Mouse (Mus musculus) large intestine, adult 2 months (tissue): ENCODE data around the gene Enthd1. TPM values are rescaled to one million over a fixed set of nuclear protein-coding genes. Genes with fewer than 3 reads are reported as not detected.

Experiments used
- DNase-seq: peaks from one replicate; pipeline ENCODE4 v3.0.0-alpha.2; 2012; ENCODE audit warnings: low read depth, low spot score
- WGBS: fragments of 180-500 bp; shearing (Covaris S2); methylation state at CpG from one replicate; pipeline ENCODE4 v1.1.7; 2018; 5-methylcytosine and 5-hydroxymethylcytosine counted together
- polyA plus RNA-seq: library from polyadenylated mRNA; depleted of rRNA; stranded (reverse); fragments of >200 nt; gene quantifications from 2 replicates; pipeline ENCODE4 v1.2.3, GENCODE M21; 2012

The Enthd1 gene
- polyA plus RNA-seq, 1 experiment: not detected

DNA sequence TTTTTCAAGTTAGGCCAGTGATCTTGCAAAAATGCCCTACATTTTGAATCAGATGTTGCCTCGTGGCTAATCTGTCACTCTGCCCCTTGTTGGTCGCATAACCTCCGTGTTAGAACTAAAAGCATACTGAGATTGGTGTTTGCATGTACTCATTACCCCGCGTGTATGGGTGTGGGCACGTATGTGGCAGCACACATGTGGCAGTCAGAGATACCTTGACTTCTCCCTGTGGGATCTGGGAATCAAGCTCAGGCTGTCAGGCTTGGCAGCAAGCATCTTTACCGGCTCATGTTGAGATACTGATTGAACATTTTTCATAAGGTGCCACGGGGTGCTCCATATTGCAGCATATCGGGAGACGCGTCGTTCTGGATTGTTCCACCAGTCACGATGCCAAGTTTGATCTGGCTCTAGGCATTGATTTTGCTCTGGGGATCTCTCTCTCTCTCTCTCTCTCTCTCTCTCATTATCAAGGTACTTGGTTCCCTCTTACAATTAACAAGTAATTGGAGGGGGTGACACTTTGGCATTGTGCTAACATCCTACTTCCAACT lies 10.9 kb upstream of the Enthd1 start:
- WGBS: 85% methylated on average over 13 of the region's 13 CpGs
- no peak for DNase-seq

DNA sequence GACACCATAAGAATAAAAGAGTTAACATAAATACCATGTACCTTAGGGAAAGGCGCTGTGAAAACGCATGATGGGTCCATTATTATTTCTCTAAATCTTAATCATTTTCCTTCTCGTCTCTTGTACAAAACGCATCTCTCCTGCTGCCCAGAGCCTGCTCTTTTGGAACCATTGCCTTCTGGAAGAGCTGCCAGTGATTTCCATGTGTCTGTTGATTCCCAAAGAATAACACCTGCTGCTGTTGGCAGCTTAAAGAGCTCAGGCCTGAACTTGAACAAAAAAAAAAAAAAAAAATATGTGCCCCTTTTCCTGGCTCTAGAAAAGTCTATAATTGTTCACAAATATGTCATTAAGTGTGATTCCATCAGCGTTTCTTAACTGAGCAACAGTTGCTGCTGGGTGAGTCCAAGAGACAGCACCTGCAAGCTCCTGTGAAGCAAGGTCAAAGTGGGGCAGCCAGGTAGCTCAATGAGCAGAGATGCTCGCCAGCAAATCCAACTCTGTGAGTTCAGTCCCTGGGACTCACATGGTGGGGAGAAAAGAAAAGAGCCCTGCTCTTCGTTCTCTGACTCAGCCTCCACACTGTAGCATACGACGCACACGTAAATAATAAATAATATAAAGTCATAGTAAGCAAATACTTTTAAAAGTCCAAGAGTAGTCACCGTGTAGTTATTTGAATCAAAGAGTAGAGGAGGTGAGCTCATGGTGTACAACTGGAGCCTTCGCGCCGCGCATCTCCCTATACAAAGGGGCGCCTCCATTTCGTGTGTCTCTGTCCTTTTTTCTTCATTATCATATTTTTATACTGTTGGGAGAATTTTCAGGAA lies 9.5 kb upstream of the Enthd1 start:
- 87% methylated on average over 17 of the region's 17 CpGs for WGBS
- DNase-seq: no peak

DNA sequence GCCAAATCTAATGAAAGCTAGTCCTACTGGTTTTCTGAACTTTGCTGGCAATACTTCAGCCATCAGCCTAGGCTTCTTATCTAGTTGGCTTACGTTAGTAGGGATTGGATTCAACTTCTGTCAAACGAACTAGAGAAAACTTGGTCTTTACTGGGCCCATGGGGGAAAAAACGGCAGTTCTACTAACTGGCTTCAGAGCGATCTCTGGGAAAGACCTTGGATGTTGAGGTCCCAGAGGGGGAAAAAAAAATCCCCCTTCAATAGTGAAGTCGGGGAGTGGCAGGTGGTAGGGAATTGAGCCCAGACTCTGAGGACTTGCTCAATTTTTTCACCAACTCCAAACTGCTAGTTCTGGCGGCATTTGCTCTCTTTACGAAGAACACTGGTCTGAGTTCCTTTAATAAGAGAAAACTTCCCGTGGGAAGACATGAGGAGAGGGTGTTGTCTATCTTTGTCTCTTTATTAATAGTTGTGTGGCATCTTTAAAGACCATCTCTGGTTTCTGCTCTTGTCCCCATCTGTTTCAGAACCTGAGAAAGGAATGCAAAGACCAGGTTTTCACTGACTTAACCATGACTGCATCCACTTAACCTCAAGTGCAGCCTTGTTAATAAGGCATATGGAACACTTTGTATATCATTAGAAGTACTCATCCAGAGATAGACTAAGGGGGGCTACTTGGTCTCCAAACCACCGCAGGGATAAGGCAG lies 8.0 kb upstream of the Enthd1 start:
- WGBS: 71% methylated on average over 9 of the region's 9 CpGs
- no peak for DNase-seq

DNA sequence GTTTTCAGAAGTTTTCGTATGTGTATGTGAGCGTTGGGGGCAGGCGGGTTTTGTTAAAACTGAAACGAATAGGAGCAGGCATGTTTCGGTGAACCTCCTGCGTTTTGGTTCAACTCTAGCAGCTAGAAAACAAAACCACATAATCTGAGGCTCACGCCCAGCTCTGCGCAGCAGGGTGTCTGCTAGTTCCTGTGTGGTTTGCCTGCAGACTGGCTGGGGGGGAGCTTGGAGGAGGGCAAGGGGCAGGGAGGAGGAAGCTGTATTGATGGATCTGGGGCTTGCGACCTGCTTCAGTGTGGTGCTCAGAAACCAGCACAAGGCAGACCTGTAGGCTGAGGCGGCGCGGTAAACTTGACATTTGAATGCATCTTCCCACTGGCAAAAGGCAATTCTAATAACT lies 7.3 kb upstream of the Enthd1 start, which contains the start of gene Grap2:
TSS of gene Grap2 (plus strand) at position 304 of the 400 bp plus-strand sequence.
- 52% methylated on average over 12 of the region's 12 CpGs for WGBS
- no peak for DNase-seq

- WGBS: 69% methylated on average over 7 of the region's 7 CpGs
- DNase-seq: no peak
Observed at GRCm38 (mm10) chr15:80571611-80572010, 6.7 kb upstream of the Enthd1 start.

DNA sequence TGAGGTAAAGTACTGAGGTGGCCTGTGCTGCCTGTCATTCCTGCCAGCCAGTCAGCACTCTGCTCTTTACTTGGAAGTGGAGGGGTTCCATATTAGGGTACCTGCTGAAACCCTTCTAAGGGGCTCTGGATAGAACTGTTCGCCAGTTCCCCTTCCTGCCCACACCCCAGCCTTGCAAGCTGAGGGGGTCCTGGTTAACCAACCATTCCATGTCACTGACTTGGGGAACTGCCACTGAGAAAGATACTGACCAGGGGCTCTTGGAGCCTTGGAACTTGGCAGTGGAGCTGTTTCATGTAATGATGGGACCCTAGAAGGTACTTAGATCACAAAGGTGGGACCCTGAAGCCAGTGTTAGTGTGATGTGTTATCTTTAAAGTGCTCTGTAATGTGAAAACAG lies 5.3 kb upstream of the Enthd1 start:
- 89% methylated on average over 1 of the region's 1 CpGs for WGBS
- DNase-seq: no peak

GRCm38 (mm10) chr15:80569205-80569604 lies 4.2 kb upstream of the Enthd1 start:
- DNase-seq: no peak
- WGBS: 52% methylated on average over 7 of the region's 7 CpGs

- DNase-seq: no peak
- WGBS: 27% methylated on average over 4 of the region's 4 CpGs
Observed at GRCm38 (mm10) chr15:80567731-80568130, 2.8 kb upstream of the Enthd1 start.

- WGBS: 39% methylated on average over 3 of the region's 3 CpGs
- no peak for DNase-seq
Observed at GRCm38 (mm10) chr15:80567139-80567538, 2.2 kb upstream of the Enthd1 start.

DNA sequence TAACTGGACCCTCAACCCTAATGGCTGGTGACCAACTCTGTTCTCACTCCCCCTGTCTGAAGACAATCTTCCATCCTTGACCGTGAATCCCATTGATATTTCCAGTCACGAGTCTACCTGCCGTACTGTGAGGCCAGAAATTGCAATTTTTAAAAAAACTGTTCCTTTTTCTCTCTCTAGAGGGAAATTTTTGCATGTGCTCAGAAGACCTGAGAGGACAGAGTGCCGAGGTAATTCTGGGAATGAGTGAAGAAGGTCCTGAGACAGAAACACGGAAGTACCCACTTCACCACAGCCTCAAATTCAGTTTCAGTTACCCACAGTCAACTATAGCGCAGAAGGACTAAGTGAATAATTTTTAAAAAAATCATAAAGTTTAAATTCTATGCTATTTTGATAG lies 1.7 kb upstream of the Enthd1 start:
- no peak for DNase-seq
- WGBS: 89% methylated on average over 6 of the region's 6 CpGs

DNA sequence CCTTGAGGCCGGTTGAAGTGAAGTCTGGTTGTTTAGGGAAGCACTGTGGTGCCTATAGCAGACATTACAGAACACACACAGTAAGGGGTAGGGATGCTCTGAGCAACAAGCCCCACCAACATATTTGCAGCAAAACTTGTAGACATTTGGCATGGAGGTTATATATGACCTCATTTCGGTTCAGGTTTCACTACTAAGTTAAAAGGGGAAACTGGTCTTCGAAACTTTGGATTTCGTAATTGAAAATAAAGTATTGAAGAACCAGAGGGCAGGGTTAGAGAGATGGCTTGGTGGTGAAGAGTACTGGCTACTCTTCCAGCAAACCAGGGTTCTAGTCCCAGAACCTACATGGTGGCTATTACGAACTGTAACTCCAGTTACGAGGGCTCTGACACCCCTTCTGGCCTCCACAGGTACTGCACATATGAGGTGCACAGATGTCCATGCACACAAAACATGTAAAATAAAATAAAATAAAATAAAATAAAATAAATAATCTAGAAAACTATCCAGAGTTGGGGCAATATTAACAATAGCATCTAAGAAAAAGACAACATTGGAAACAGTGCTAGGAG lies 1.2 kb downstream of the Enthd1 start:
- no peak for DNase-seq
- 81% methylated on average over 6 of the region's 6 CpGs for WGBS

- DNase-seq: no peak
- 73% methylated on average over 3 of the region's 3 CpGs for WGBS
Observed at GRCm38 (mm10) chr15:80562446-80562845, 2.5 kb downstream of the Enthd1 start.

DNA sequence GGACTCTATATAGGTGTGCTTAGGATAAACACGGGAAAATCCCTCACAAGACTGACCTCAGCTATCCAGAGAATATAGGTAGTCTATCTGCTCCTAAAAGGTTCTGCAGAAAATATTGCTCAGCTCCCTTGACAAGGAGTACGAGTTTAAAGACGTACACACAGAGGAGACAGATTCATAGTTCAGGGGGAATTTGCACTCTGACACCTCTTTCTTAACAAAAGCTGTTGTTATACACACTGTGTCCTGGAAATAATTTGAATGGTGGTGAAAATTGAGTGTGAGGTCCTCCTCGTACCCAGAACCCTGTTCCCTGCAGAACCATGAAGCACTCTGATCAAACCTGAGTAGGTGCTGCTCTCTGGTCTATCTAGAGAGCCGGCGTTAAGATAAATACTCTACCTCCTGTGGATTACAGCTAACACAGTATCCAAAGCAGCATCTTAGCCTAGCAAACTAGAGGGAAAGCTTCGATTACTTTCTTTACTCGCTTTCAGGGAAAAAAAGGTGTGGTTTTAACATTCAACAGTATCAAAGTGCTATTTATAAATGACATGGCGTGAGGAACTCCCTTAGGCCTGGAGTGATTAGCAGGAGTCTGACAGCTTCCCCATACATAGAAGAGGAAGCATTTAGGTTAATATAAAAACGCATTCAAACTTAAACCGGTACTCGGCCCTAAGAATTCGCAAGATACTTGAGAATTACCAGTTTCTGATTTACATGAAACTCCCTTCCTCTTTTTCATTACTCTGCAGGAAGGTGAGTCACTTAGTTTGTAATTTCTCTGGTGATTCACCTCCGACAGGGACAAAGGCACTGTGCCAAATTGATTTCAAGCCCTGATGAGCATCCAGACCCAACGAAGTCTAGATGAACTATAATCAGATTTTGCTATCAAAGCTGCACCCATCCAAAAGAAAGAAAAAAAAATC lies 4.0 kb downstream of the Enthd1 start:
- no peak for DNase-seq
- WGBS: 45% methylated on average over 15 of the region's 15 CpGs

DNA sequence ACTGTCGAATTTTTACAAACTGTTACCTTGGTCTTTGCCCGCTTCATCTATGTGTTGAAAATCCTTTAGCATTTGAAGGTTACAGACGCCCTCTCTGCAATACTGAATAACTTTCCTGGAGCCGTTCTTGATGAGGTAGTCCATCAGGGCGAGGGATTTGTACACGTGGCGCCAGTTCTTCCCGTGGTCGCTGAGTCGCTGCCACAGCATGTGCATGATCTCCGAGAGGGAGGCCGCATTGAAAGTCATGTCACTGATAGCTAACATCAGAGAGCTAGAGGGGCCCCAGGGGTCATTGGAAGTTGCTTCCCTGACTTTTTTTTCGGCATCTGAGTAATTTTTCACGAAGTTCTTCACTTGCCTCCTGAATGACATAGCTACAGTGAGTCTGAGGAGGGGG lies 5.0 kb downstream of the Enthd1 start:
- WGBS: 57% methylated on average over 14 of the region's 14 CpGs
- no peak for DNase-seq

DNA sequence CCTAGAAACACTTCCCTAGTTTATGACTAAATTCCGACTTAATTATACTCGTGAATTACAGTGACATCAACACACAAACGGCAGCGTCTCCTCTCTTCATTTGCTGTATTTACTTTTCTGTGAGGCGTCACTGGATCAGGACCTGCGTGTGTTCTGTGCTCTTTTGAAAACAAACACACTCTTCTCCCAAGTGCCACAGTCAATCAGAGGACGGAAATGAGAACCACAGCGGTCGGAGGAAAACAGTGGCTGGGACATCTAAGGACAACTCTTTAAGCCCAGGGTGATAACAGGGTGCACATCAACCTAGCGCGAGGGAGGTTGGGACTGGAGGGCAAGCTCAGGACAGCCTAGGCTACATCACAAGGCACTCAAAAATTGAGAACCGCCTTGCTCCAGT lies 5.4 kb downstream of the Enthd1 start:
- DNase-seq: no peak
- 27% methylated on average over 12 of the region's 12 CpGs for WGBS

DNA sequence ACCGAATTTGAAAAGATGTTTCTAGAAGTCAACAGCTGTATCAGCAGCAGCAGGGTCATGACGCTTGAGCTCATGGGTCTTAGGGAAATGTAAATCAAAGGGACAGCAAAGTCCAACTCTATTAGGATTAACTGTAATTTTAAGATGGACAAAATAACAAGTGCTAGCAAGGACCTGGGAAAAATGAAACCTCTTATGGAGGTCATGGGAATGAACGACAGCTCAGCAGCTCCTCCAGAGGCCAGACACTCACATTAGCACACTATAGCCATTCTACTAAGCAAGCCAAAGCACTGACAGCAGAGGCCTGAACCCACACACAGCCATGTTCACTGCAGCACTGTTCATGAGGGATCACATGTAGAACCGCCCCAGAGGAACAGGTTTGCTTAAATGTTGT lies 7.2 kb downstream of the Enthd1 start:
- WGBS: 68% methylated on average over 4 of the region's 4 CpGs
- DNase-seq: no peak

DNA sequence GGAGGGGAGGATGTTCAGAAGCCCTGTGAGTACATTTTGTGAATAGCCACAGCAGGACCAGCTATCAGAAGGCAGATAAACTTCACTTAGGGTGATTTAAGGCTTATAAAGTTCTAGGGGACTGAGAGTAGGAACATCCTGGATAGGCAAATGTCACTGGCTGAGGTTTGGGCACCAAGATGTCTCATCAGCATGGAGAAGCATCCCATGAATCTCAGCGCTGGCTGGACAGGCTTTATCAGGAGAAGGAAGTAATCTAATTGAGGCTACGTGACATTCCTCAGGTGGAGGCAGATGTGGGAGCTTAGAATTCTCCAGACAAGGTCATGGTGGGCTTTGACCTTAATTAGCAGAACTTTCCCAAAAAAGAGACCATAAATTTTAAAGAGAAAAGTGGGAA lies 8.9 kb downstream of the Enthd1 start:
- 62% methylated on average over 2 of the region's 2 CpGs for WGBS
- DNase-seq: no peak

DNA sequence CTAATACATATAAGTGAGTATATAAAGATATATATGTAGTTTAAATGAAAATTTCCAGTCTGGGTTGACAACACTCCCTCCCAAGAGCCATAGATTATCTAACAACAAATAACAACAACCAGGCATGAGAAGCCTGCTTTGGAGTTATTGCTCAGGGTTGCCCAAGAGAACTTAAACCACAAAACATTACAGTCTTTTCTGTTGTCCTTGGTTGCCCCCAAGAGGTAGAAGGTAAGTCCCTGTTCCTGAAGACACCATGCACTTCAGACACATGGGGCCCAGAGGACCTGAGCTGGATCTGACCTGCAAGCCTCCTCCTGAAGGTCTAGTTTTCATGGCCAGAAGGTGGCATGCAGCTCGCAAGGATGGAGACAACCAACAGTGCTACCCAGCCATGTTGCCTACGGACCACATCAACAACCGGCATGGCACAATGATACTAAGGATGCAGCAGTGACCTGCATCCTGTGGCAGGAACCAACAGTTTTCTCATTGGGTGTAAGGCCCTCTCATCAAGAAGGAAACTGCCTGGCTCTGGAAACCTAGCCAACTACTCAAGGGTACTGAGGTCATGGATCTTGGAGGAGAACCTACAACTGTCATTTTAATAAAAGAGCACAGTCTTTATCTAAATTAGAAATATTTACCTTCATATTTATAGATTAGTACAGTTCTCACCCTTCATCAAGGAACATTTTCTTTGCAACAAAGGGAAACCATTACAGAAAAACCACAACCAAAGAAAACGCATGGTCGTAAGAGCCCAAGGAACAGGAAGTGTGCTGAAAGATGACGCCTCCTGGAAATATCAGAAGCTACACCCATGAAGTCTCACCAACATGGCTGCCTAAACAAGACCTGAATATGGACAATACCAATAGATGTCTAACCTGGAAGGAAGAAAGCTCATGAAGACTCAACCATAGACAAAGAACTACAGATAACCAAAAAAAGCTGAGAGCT lies 9.8 kb downstream of the Enthd1 start:
- DNase-seq: no peak

More for the DNA sequence above, 9.8 kb downstream of the Enthd1 start:
- WGBS: 89% methylated on average over 6 of the region's 6 CpGs
